Mouse (Mus musculus) lung, embryonic 16.5 days (tissue): ENCODE results near the gene Aqr. TPM values are rescaled to one million over a fixed set of nuclear protein-coding genes. Genes with fewer than 3 reads are reported as not detected.

Experiments
- ATAC-seq: fragments of 200-750 bp; cut with Nextera tagmentation; 2 replicates; pipeline ENCODE4 v1.8.0; 2017; ENCODE audit warnings: low read depth, mild to moderate bottlenecking, moderate library complexity
- H3K27ac ChIP-seq: fragments of 300-500 bp; sonication (generic); 2 replicates; pipeline ENCODE4 v1.5.1; 2014; ENCODE audit warnings: mild to moderate bottlenecking, control low read depth, low read length
- H3K27me3 ChIP-seq: fragments of 300-500 bp; sonication (generic); 2 replicates; pipeline ENCODE4 v1.6.1; 2014; ENCODE audit warnings: low read depth, low read length, mixed read lengths; ENCODE audit not compliant: control insufficient read depth, insufficient read depth
- H3K36me3 ChIP-seq: fragments of 300-500 bp; sonication (generic); 2 replicates; pipeline ENCODE4 v1.6.1; 2014; ENCODE audit warnings: low read length; ENCODE audit not compliant: control insufficient read depth, insufficient read depth
- H3K4me1 ChIP-seq: fragments of 300-500 bp; sonication (generic); replicated peaks from 2 replicates; pipeline ENCODE4 v1.6.1; 2014; ENCODE audit warnings: low read length, mixed read lengths; ENCODE audit not compliant: control insufficient read depth, insufficient read depth
- H3K4me2 ChIP-seq: fragments of 300-500 bp; sonication (generic); 2 replicates; pipeline ENCODE4 v1.6.1; 2014; ENCODE audit warnings: low read depth, low read length, control low read depth
- H3K4me3 ChIP-seq: fragments of 300-500 bp; sonication (generic); 2 replicates; pipeline ENCODE4 v1.5.1; 2014; ENCODE audit warnings: mild to moderate bottlenecking, low read length, control low read depth
- H3K9ac ChIP-seq: fragments of 300-500 bp; sonication (generic); 2 replicates; pipeline ENCODE4 v1.6.1; 2014; ENCODE audit warnings: low read length, control low read depth
- H3K9me3 ChIP-seq: fragments of 300-500 bp; sonication (generic); 2 replicates; pipeline ENCODE4 v1.6.1; 2016; ENCODE audit warnings: low read length; ENCODE audit not compliant: control insufficient read depth
- WGBS: fragments of 180-500 bp; shearing (Covaris S2); extraction: QIAGEN DNeasy Blood & Tissue Kit; methylation state at CpG from one replicate; pipeline ENCODE4 v1.1.7; 2014; 5-methylcytosine and 5-hydroxymethylcytosine counted together
- polyA plus RNA-seq: library from polyadenylated mRNA; unstranded; fragments of >200 nt; fragmentation: Nextera tagmentation; extraction: Ambion mirVana; gene quantifications from 2 replicates; pipeline ENCODE4 v1.2.1, GENCODE M21; 2015

Aqr gene
- polyA plus RNA-seq, 1 experiment from 2014 or later = 38.5 TPM

DNA sequence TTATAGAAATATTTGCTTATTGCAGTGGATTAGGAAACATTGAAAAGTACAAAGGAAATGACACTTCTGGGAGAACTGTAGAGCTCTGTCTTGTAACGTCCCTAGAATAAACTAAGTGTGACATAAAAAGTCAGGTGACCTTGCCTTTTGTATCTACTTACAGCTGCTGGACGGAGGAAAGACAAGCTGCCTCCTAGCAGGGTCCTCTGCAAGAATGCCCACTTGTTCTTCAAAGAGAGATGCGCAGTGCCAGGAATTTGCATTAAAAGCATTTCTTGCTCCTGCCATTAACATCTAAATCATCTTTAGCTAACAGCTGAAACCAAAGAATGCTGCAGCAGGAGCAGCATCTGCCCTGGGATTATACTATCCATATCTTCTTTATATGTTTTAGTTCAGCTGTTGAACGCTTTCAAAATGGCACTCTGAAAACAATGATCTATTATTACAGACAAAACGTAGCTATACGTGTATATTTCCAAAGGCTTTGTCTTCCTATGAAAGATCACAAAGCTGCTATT, 126.7 kb downstream of the Aqr start:
- no peak overlapping the region for H3K27ac ChIP-seq
- ATAC-seq = no peak

GRCm38 (mm10) chr2:114059608-114060007, 127.2 kb downstream of the Aqr start:
- Histone ChIP-seq H3K36me3 (no peaks in the 10 kb centered on the region), H3K4me2 (no peak overlapping the region), H3K27ac (no peak overlapping the region), H3K27me3 (no peaks in the 10 kb centered on the region), H3K4me3 (no peak overlapping the region), H3K4me1 (0 out of 2 replicates have a peak, but pooled peaks cover 2% of the 10 kb centered on the region), H3K9ac (no peak overlapping the region), H3K9me3 (no peaks in the 10 kb centered on the region)
- WGBS = 52% methylated on average over 1 of the region's 1 CpGs
- no peak for ATAC-seq

More for the DNA sequence above, 126.7 kb downstream of the Aqr start:
- no peaks in the 10 kb centered on the region for H3K27me3 ChIP-seq
- H3K9ac ChIP-seq = no peak overlapping the region
- 0 out of 2 replicates have a peak, but pooled peaks cover 2% of the 10 kb centered on the region for H3K4me1 ChIP-seq
- no peaks in the 10 kb centered on the region for H3K36me3 ChIP-seq
- H3K4me2 ChIP-seq = no peak overlapping the region
- no peaks in the 10 kb centered on the region for H3K9me3 ChIP-seq
- no peak overlapping the region for H3K4me3 ChIP-seq
- WGBS = 49% methylated on average over 6 of the region's 6 CpGs

DNA sequence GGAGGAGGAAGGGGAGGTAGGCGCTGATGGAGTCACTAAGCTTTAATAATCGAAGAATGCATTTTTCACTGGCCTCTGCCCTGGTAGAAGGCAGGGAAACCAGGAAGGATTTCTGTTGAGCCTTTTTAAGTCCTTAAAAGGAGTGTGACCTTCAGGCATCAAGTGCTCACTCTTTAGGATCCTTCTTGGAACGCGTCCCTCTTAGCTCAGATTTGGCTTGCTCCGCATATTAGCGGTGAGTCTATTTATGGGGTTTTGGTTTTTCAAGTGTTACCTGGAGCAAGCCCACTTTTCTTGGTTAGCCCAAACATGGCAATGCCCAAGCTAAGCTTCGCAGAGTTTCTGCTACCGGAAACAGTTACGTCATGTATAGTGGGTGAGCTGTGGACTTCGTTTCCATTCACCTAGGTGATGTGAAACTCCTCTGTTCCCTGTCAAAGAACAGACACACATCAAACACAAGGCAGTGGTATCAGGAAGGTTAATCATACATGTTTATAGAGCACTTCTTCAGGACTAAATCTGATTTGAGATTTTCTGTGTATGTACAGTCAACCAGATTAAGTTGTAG, 128.5 kb downstream of the Aqr start:
- H3K27me3 ChIP-seq = no peaks in the 10 kb centered on the region
- H3K4me1 ChIP-seq = 0 out of 2 replicates have a peak, but pooled peaks cover 2% of the 10 kb centered on the region
- H3K9ac ChIP-seq = no peak overlapping the region
- no peaks in the 10 kb centered on the region for H3K9me3 ChIP-seq
- no peak overlapping the region for H3K4me2 ChIP-seq
- ATAC-seq = no peak
- H3K27ac ChIP-seq = no peak overlapping the region
- H3K4me3 ChIP-seq = no peak overlapping the region
- H3K36me3 ChIP-seq = no peaks in the 10 kb centered on the region
- WGBS = 72% methylated on average over 10 of the region's 10 CpGs

DNA sequence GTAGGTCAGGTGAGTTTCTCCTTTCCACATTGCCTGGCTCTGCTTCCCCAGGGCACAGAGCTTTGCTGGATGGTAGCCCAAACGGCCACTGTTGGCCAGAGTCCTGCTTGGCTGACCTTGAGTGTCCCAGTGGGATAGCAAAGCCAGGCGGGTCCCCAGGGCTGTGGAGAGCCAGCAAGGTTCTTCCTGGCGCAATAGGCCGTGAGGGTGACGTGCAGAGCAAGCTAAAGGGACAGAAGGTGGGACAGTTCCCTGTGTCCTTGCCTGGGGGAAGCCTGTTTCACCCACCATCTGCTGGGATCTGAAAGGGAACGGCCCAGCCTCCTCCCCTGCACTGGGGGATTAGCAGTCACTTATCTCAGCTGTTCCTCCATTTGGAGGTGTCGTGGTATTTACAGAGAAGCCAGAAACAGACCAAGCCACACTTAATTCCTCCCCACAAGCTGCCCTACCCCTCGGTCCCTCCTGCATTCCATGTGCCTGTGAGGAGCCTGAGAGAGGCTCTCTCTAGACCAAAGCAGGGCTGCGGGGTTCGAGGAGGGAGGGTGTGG, 129.4 kb downstream of the Aqr start:
- Histone ChIP-seq H3K4me3 (no peak overlapping the region), H3K4me1 (0 out of 2 replicates have a peak, but pooled peaks cover 2% of the 10 kb centered on the region), H3K9ac (no peak overlapping the region), H3K27me3 (no peaks in the 10 kb centered on the region), H3K27ac (no peak overlapping the region), H3K4me2 (peak overlapping the region; percentile 0; the same call in 1 of the 2 replicates), H3K9me3 (no peaks in the 10 kb centered on the region), H3K36me3 (no peaks in the 10 kb centered on the region)
- 7% methylated on average over 10 of the region's 10 CpGs for WGBS
- ATAC-seq = peak; percentile 65

DNA sequence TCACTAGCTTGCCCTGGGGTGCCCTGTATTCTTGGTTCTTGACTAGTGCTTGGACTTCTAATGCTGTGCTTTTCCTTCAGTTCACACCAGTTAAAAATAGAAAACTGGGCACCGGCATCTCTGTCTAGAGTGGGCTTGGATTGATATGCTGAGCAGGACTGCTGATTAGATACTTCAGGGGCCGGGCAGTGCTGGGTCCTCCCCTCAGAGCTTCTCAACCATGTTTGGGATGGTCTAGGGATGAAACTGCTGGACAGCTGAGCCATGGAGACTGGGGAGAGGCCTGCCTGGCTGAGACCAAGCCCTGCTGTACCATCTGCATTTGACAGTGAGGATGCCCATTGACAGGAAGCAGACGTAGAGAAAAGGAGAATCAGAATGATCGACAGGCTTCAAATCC, 132.7 kb downstream of the Aqr start:
- H3K36me3 ChIP-seq = no peaks in the 10 kb centered on the region
- H3K4me3 ChIP-seq = no peak overlapping the region
- no peak overlapping the region for H3K4me2 ChIP-seq
- no peaks in the 10 kb centered on the region for H3K9me3 ChIP-seq
- H3K9ac ChIP-seq = no peak overlapping the region
- H3K4me1 ChIP-seq = 0 out of 2 replicates have a peak, but pooled peaks cover 2% of the 10 kb centered on the region
- no peak overlapping the region for H3K27ac ChIP-seq
- H3K27me3 ChIP-seq = no peaks in the 10 kb centered on the region
- 67% methylated on average over 4 of the region's 4 CpGs for WGBS
- peak; percentile 31; the same call in 1 of the 2 replicates for ATAC-seq

GRCm38 (mm10) chr2:114052696-114053598, 133.9 kb downstream of the Aqr start, which contains the start of gene Actc1:
TSS of gene Actc1 (minus strand) at chr2:114053548.
- no peaks in the 10 kb centered on the region for H3K36me3 ChIP-seq
- H3K4me2 ChIP-seq = peak within 1 kb of the TSS; percentile 62
- ATAC-seq = peak; percentile 58
- no peak within 1 kb of the TSS for H3K27ac ChIP-seq
- no peaks in the 10 kb centered on the region for H3K9me3 ChIP-seq
- H3K4me3 ChIP-seq = peak within 1 kb of the TSS; percentile 39
- H3K4me1 ChIP-seq = 0 out of 2 replicates have a peak, but pooled peaks cover 2% of the 10 kb centered on the region
- H3K9ac ChIP-seq = peak within 1 kb of the TSS; percentile 37; the same call in 1 of the 2 replicates
- 19% methylated on average over 14 of the region's 14 CpGs for WGBS
- H3K27me3 ChIP-seq = no peaks in the 10 kb centered on the region

GRCm38 (mm10) chr2:114051871-114052241, 135.0 kb downstream of the Aqr start:
- Histone ChIP-seq H3K27me3 (no peaks in the 10 kb centered on the region), H3K9ac (no peak overlapping the region), H3K9me3 (no peaks in the 10 kb centered on the region), H3K4me1 (no peaks in the 10 kb centered on the region), H3K4me3 (no peak overlapping the region), H3K36me3 (no peaks in the 10 kb centered on the region), H3K27ac (no peak overlapping the region), H3K4me2 (no peak overlapping the region; the same call in 1 of the 2 replicates)
- no peak for ATAC-seq
- WGBS = 85% methylated on average over 14 of the region's 14 CpGs
